Mouse (Mus musculus) testis, adult 2 months (tissue): Measurements from ENCODE around the gene Gpr87.

Experiments used
- CTCF ChIP-seq: fragments of 200-500 bp; IDR thresholded peaks from 2 replicates; pipeline ENCODE4 v1.5.1; 2012; ENCODE audit warnings: low read depth, mild to moderate bottlenecking, inconsistent platforms, low read length, moderate library complexity; ENCODE audit not compliant: control insufficient read depth, insufficient read depth, insufficient replicate concordance
- POLR2A ChIP-seq: fragments of 200-500 bp; IDR thresholded peaks from 2 replicates; pipeline ENCODE4 v1.6.1; 2012; ENCODE audit warnings: low read depth, mild to moderate bottlenecking, inconsistent platforms, low read length, moderate library complexity; ENCODE audit not compliant: control insufficient read depth

DNA sequence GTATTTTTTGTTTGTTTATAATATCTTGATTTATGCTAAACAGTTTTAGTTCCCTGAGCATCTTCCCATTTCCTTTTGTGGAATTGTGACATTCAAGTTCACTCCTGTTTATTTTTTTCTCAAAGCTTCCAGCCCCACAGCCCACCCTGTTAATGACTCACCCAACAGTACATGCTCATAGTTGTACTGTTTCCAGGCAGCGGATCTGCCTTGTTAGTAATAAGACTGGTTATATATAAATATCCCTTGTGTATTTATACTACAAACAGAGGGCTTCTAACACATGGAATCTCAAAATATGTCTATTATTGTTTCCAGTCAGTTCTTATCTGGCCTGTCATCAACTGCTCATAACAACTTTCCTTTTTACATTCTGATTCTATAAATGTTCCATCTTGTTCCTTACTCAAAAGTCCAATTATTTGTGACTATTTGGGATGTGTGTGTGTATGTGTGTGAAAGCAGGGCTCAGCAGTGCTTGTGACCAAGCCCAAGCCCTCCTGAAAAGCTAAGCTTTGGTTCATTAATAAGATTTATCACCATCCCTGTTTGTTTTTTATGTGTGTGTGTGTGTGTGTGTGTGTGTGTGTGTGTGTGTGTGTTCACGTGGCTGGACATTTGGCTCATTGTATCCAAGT is 27.4 kb downstream of the Gpr87 start:
- no peak for TF ChIP-seq POLR2A
- no peak for TF ChIP-seq CTCF
